Mouse (Mus musculus) intestine, embryonic 14.5 days (tissue): ENCODE results near the gene Gm8947. TPM values are rescaled to one million over a fixed set of nuclear protein-coding genes. Genes with fewer than 3 reads are reported as not detected.

Experiments
- ATAC-seq: fragments of 200-750 bp; cut with Nextera tagmentation; replicated peaks from 2 replicates; pipeline ENCODE4 v1.8.0; 2017; ENCODE audit warnings: low read depth, moderate number of reproducible peaks, moderate TSS enrichment, moderate library complexity; ENCODE audit not compliant: low FRiP score, low TSS enrichment
- DNase-seq: peaks from one replicate; pipeline ENCODE4 v3.0.0-alpha.2; 2018; ENCODE audit warnings: low spot score
- H3K27ac ChIP-seq: fragments of 300-500 bp; sonication (generic); 2 replicates; pipeline ENCODE4 v1.5.1; 2014; ENCODE audit warnings: low read depth, mild to moderate bottlenecking, control low read depth
- H3K27me3 ChIP-seq: fragments of 300-500 bp; sonication (generic); replicated peaks from 2 replicates; pipeline ENCODE4 v1.6.1; 2014; ENCODE audit warnings: low read length, control low read depth; ENCODE audit not compliant: control insufficient read depth, insufficient read depth
- H3K36me3 ChIP-seq: fragments of 300-500 bp; sonication (generic); 2 replicates; pipeline ENCODE4 v1.6.1; 2014; ENCODE audit warnings: low read length, control low read depth; ENCODE audit not compliant: control insufficient read depth, insufficient read depth
- H3K4me1 ChIP-seq: fragments of 300-500 bp; sonication (generic); replicated peaks from 2 replicates; pipeline ENCODE4 v1.6.1; 2014; ENCODE audit warnings: low read length, control low read depth, mixed read lengths; ENCODE audit not compliant: control insufficient read depth, insufficient read depth
- H3K4me2 ChIP-seq: fragments of 300-500 bp; sonication (generic); 2 replicates; pipeline ENCODE4 v1.6.1; 2014; ENCODE audit warnings: low read length
- H3K4me3 ChIP-seq: fragments of 300-500 bp; sonication (generic); 2 replicates; pipeline ENCODE4 v1.5.1; 2014; ENCODE audit warnings: low read depth, low read length, control low read depth, mixed read lengths
- H3K9ac ChIP-seq: fragments of 300-500 bp; sonication (generic); 2 replicates; pipeline ENCODE4 v1.6.1; 2014; ENCODE audit warnings: mild to moderate bottlenecking, low read length
- H3K9me3 ChIP-seq: fragments of 300-500 bp; sonication (generic); 2 replicates; pipeline ENCODE4 v1.6.1; 2016; ENCODE audit warnings: low read length, control low read depth; ENCODE audit not compliant: control insufficient read depth
- WGBS: fragments of 180-500 bp; shearing (Covaris S2); extraction: QIAGEN DNeasy Blood & Tissue Kit; methylation state at CpG from one replicate; pipeline ENCODE4 v1.1.7; 2014; 5-methylcytosine and 5-hydroxymethylcytosine counted together
- polyA plus RNA-seq: library from polyadenylated mRNA; unstranded; fragments of >200 nt; fragmentation: Nextera tagmentation; extraction: Ambion mirVana; gene quantifications from 2 replicates; pipeline ENCODE4 v1.2.1, GENCODE M21; 2014

The Gm8947 gene
- polyA plus RNA-seq, 1 experiment from 2014 or later: 0.32 TPM

GRCm38 (mm10) chr1:151243332-151243731 lies 51.2 kb downstream of the Gm8947 start:
- Histone ChIP-seq H3K9ac (no peak overlapping the region), H3K4me1 (no peaks in the 10 kb centered on the region), H3K36me3 (no peaks in the 10 kb centered on the region), H3K27me3 (no peaks in the 10 kb centered on the region), H3K27ac (no peak overlapping the region), H3K4me3 (no peak overlapping the region), H3K9me3 (0 out of 2 replicates have a peak, but pooled peaks cover 5% of the 10 kb centered on the region), H3K4me2 (no peak overlapping the region)
- ATAC-seq (no peak), DNase-seq (no peak)
- WGBS: 89% methylated on average over 4 of the region's 4 CpGs

Other genes with a start within 250 kb of the Gm8947 start
- gene Hmcn1, start 198.9 kb upstream of the Gm8947 start, polyA plus RNA-seq: 6.3 and 7.0 TPM in 2 replicates
- gene Gm47985, start 9.8 kb upstream of the Gm8947 start, polyA plus RNA-seq: 0.16 TPM in 1 of 2 replicates, not detected in the other
- 0.23 TPM in 1 of 2 replicates, not detected in the other for gene Gm47995, start 6.1 kb downstream of the Gm8947 start, polyA plus RNA-seq
- 0.30 TPM in 1 of 2 replicates, not detected in the other for gene 3110040M04Rik, start 11.7 kb downstream of the Gm8947 start, polyA plus RNA-seq
- gene Gm47996, start 17.8 kb downstream of the Gm8947 start, polyA plus RNA-seq: not detected in 2 replicates
- gene Ivns1abp, start 152.1 kb downstream of the Gm8947 start, polyA plus RNA-seq: 298 and 319 TPM in 2 replicates
- gene Swt1, start 236.1 kb downstream of the Gm8947 start, polyA plus RNA-seq: 24.4 and 26.8 TPM in 2 replicates
- gene Trmt1l, start 236.2 kb downstream of the Gm8947 start, polyA plus RNA-seq: 38.7 and 40.5 TPM in 2 replicates